Mouse (Mus musculus) lung, postnatal 0 days (tissue): ENCODE results near the gene Fstl4. TPM values are rescaled to one million over a fixed set of nuclear protein-coding genes. Genes with fewer than 3 reads are reported as not detected.

Experiments used
- ATAC-seq: fragments of 200-750 bp; cut with Nextera tagmentation; 2 replicates; pipeline ENCODE4 v1.8.0; 2017; ENCODE audit warnings: moderate library complexity
- DNase-seq: peaks from one replicate; pipeline ENCODE4 v3.0.0-alpha.2; 2016; ENCODE audit warnings: low spot score
- H3K27ac ChIP-seq: fragments of 300-500 bp; sonication (generic); 2 replicates; pipeline ENCODE4 v1.5.1; 2014; ENCODE audit warnings: antibody characterized with exemption, mild to moderate bottlenecking, low read length, mixed read lengths
- H3K27me3 ChIP-seq: fragments of 300-500 bp; sonication (generic); replicated peaks from 2 replicates; pipeline ENCODE4 v1.6.1; 2014; ENCODE audit warnings: low read length, mixed read lengths; ENCODE audit not compliant: insufficient read depth
- H3K36me3 ChIP-seq: fragments of 300-500 bp; sonication (generic); 2 replicates; pipeline ENCODE4 v1.6.1; 2014; ENCODE audit warnings: low read length, mixed read lengths; ENCODE audit not compliant: insufficient read depth
- H3K4me1 ChIP-seq: fragments of 300-500 bp; sonication (generic); 2 replicates; pipeline ENCODE4 v1.6.1; 2014; ENCODE audit warnings: antibody characterized with exemption, low read depth, low read length, mixed read lengths; ENCODE audit not compliant: insufficient read depth
- H3K4me2 ChIP-seq: fragments of 300-500 bp; sonication (generic); replicated peaks from 2 replicates; pipeline ENCODE4 v1.6.1; 2014; ENCODE audit warnings: low read depth, mild to moderate bottlenecking, low read length, moderate library complexity, mixed read lengths
- H3K4me3 ChIP-seq: fragments of 300-500 bp; sonication (generic); 2 replicates; pipeline ENCODE4 v1.5.1; 2014; ENCODE audit warnings: low read depth, low read length
- H3K9ac ChIP-seq: fragments of 300-500 bp; sonication (generic); replicated peaks from 2 replicates; pipeline ENCODE4 v1.6.1; 2014; ENCODE audit warnings: low read depth, mild to moderate bottlenecking
- H3K9me3 ChIP-seq: fragments of 300-500 bp; sonication (generic); 2 replicates; pipeline ENCODE4 v1.6.1; 2016; ENCODE audit warnings: low read length, mixed read lengths
- CTCF ChIP-seq: IDR thresholded peaks from 2 replicates; pipeline ENCODE4 v1.5.1; 2016; ENCODE audit warnings: antibody characterized with exemption, mild to moderate bottlenecking
- EP300 ChIP-seq: IDR thresholded peaks from 2 replicates; pipeline ENCODE4 v1.6.1; 2016; ENCODE audit warnings: antibody characterized with exemption, mild to moderate bottlenecking, control low read depth
- whole genome bisulfite sequencing: fragments of 180-500 bp; shearing (Covaris S2); extraction: QIAGEN DNeasy Blood & Tissue Kit; methylation state at CpG from one replicate; pipeline ENCODE4 v1.1.7; 2014; 5-methylcytosine and 5-hydroxymethylcytosine counted together
- polyA plus RNA-seq: library from polyadenylated mRNA; unstranded; fragments of >200 nt; fragmentation: Nextera tagmentation; extraction: Ambion mirVana; gene quantifications from 2 replicates; pipeline ENCODE4 v1.2.1, GENCODE M21; 2015

The Fstl4 gene
- polyA plus RNA-seq, 1 experiment from 2014 or later = 2.9 TPM

DNA sequence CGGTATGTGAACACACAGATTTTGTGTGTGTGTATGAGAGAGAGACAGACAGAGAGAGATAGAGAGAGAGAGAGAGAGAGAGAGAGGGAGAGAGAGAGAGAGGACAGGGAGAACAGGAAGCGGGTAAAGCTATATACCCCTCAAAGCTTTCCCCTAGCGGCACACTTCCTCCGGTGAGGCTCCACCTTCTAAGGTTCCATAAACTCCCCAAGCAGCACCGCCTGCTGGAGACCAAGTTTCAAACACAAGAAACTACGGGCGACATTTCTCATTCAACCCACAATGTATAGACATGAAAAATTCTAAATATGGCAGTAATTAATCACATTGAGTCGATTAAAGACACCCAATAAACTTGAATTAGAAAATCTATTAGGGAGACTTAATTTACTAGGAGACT, 32.5 kb upstream of the Fstl4 start:
- Histone ChIP-seq H3K36me3 (no peaks in the 10 kb centered on the region), H3K9ac (no peak overlapping the region), H3K27me3 (no peaks in the 10 kb centered on the region), H3K9me3 (no peaks in the 10 kb centered on the region), H3K4me3 (no peak overlapping the region), H3K4me2 (no peak overlapping the region), H3K27ac (no peak overlapping the region), H3K4me1 (no peaks in the 10 kb centered on the region)
- WGBS = 43% methylated on average over 8 of the region's 8 CpGs
- ATAC-seq (no peak), DNase-seq (no peak)
- TF ChIP-seq CTCF = peak; percentile 39
- no peak for TF ChIP-seq EP300

DNA sequence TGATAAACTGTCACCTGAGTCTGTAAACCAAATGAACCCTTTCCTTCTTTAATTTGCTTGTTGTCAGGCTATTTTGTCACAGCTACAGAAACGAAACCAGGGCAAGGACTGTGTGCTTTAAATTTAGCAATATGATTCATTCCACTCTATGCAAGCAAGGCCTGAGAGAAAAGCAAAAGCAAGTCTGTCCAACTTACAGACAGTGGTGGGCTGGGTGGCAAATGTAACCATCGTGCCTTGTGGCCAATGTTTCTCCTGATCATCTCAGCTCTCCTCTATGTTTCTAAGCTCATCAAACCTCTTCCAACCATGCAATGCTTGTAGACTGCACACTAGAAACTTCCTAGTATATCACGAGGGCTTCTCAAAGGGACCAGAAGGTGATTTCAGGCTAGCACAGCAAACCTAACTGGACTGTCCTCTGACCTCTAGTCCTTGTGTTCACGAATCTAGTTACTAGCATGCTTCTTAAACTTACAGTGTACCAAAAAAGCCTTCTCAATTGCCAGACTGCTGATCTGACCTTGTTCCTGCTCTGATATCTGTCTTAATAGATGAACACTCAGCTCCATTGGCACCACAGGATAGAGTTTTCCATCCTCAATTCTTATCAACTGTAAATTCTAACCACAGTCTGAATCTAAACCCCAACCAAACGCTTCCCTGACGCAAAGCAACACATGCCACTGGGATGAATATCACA, 29.8 kb upstream of the Fstl4 start:
- H3K4me1 ChIP-seq = no peaks in the 10 kb centered on the region
- TF ChIP-seq EP300 (no peak), CTCF (no peak)
- H3K27ac ChIP-seq = no peak overlapping the region
- H3K9me3 ChIP-seq = no peaks in the 10 kb centered on the region
- H3K27me3 ChIP-seq = no peaks in the 10 kb centered on the region
- H3K36me3 ChIP-seq = no peaks in the 10 kb centered on the region
- ATAC-seq (no peak), DNase-seq (no peak)
- no peak overlapping the region for H3K4me3 ChIP-seq
- no peak overlapping the region for H3K4me2 ChIP-seq
- WGBS = 78% methylated on average over 6 of the region's 6 CpGs
- H3K9ac ChIP-seq = no peak overlapping the region

DNA sequence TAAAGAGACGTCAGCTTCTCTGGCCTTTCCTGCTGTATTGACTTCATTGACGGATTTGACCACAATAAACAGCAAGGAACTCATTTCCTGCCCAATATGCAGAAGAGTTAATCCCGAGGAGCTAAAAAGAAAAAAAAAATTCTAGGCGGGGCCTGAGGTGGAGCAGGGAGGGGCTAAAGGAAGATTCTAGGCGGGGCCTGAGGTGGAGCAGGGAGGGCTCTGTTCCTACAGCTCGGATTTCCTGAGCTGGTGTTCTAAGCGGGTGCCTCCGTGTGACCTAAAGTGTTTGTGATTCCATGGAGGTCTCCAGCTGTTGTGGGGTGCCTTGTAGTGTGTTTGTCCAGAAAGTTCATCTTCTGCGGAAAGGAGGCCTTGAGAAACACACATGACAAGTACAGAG, 25.2 kb upstream of the Fstl4 start:
- Histone ChIP-seq H3K27me3 (no peaks in the 10 kb centered on the region), H3K9ac (no peak overlapping the region), H3K4me1 (no peaks in the 10 kb centered on the region), H3K9me3 (no peaks in the 10 kb centered on the region), H3K36me3 (no peaks in the 10 kb centered on the region), H3K27ac (no peak overlapping the region), H3K4me3 (no peak overlapping the region), H3K4me2 (0 out of 2 replicates have a peak overlapping the region, but pooled peaks have one; percentile 19)
- peak; percentile 44; the same call in 1 of the 2 replicates for ATAC-seq
- peak; percentile 36 for DNase-seq
- TF ChIP-seq EP300 (no peak), CTCF (no peak)
- WGBS = 7% methylated on average over 9 of the region's 9 CpGs

DNA sequence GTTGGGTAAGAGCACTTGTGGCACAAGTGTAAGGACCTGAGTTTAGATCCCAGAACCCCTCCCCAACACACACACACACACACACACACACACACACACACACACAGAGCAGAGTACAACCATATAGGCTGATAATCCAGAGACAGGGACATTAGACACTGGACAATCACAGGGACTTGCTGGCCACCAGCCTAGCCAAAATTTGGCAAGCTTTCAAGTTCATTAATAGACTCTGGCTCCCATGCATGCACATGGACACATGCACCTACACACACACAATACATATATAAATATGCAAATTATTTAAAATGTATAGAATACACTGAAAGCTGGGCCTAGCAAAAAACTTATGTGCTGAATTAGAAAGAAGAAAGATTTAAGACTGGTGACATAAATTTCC, 24.0 kb upstream of the Fstl4 start:
- no peak overlapping the region for H3K27ac ChIP-seq
- H3K9me3 ChIP-seq = no peaks in the 10 kb centered on the region
- no peak overlapping the region for H3K4me2 ChIP-seq
- TF ChIP-seq CTCF (no peak), EP300 (no peak)
- H3K9ac ChIP-seq = no peak overlapping the region
- H3K4me3 ChIP-seq = no peak overlapping the region
- no peaks in the 10 kb centered on the region for H3K36me3 ChIP-seq
- no peak for ATAC-seq
- no peaks in the 10 kb centered on the region for H3K27me3 ChIP-seq
- DNase-seq = no peak
- no peaks in the 10 kb centered on the region for H3K4me1 ChIP-seq

DNA sequence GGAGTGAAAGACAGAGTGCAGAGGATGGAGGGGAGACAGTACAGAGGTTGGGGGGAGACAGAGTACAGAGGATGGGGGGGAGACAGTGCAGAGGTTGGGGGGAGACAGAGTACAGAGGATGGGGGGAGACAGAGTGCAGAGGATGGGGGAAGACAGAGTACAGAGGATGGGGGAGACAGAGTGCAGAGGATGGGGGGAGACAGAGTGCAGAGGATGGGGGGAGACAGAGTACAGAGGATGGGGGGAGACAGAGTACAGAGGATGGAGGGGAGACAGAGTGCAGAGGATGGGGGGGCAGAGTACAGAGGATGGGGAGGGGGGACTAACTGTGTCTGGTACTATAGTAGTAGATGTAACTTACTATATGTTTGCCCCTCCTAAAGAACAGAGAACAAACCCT, 20.5 kb upstream of the Fstl4 start:
- H3K9me3 ChIP-seq = no peaks in the 10 kb centered on the region
- no peak overlapping the region for H3K27ac ChIP-seq
- no peaks in the 10 kb centered on the region for H3K27me3 ChIP-seq
- no peak for TF ChIP-seq EP300
- no peak for TF ChIP-seq CTCF
- H3K4me2 ChIP-seq = no peak overlapping the region
- no peak overlapping the region for H3K4me3 ChIP-seq
- H3K36me3 ChIP-seq = no peaks in the 10 kb centered on the region
- ATAC-seq = no peak
- H3K4me1 ChIP-seq = no peaks in the 10 kb centered on the region
- DNase-seq = no peak
- H3K9ac ChIP-seq = no peak overlapping the region

DNA sequence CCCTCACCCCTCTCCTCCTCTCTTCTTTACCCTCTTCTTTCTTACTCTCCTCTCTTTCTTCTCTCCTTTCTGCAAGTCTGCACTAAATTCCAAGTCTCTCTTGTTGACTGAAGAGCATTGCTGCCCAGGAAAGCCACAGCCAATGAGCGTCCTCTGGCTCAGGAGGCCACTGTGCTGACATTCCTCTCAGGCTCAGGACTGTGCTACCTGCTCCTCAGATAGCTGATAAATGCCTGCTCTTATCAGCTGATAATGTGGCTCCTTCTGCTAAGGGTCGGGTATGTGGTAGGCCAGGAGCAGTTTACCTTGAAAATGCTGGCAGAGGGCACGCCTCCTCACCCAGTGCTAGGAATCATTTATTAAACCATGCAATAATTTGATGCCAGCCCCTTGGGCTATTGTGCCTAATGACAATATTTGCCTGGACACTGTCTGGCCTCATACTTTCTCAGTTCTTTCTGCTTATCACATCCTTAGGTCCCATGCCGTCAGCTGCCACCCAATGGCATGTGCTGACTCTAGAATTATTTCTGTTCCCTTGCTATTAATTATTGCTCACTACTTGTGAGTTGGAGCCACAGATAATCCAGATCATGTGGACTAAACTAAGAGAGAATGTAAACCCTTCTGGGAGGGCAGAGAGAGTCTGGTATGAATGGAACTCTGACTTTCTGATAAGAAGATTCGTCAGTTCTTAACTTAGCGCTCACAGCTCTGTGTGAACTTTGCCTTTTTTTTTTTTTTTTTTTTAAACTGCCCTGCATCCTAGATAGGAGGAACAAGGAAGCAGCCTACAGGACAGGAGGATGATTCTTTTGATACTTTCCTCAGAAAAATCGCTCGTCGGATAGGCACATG, 19.6 kb upstream of the Fstl4 start:
- Histone ChIP-seq H3K36me3 (no peaks in the 10 kb centered on the region), H3K27ac (no peak overlapping the region), H3K4me1 (no peaks in the 10 kb centered on the region), H3K4me2 (no peak overlapping the region), H3K9ac (no peak overlapping the region), H3K27me3 (no peaks in the 10 kb centered on the region), H3K9me3 (no peaks in the 10 kb centered on the region), H3K4me3 (no peak overlapping the region)
- ATAC-seq (peak; percentile 65; the same call in 1 of the 2 replicates), DNase-seq (peak; percentile 16)
- no peak for TF ChIP-seq CTCF
- peak; percentile 46; the same call in 1 of the 2 replicates for TF ChIP-seq EP300
- 32% methylated on average over 9 of the region's 9 CpGs for WGBS
